Mouse (Mus musculus): ENCODE results near the gene Erp27. TPM values are rescaled to one million over a fixed set of nuclear protein-coding genes. Genes with fewer than 3 reads are reported as not detected.
"Not testable (repeated sequence)": the region's sequence is repeated elsewhere in the genome, so short reads cannot be mapped to it uniquely, and the experiment has no call there.

The Erp27 gene
- polyA plus RNA-seq, 1 experiment from 2014 or later, result 0.73 TPM

GRCm38 (mm10) chr6:136894532-136895339 is 27.2 kb downstream of the Erp27 start:
- no peak for DNase-seq (ENCODE audit: low spot score)
- Histone ChIP-seq H3K36me3 (no peaks in the 10 kb centered on the region), H3K27me3 (ENCODE audit: insufficient read depth, poor library complexity, severe bottlenecking) (no peaks in the 10 kb centered on the region), H3K4me3 (no peak overlapping the region), H3K4me1 (peaks cover 30% of the 10 kb centered on the region), H3K9me3 (no peaks in the 10 kb centered on the region), H3K27ac (peak overlapping the region; percentile 62)
- WGBS, result 55% methylated on average over 15 of the region's 15 CpGs

DNA sequence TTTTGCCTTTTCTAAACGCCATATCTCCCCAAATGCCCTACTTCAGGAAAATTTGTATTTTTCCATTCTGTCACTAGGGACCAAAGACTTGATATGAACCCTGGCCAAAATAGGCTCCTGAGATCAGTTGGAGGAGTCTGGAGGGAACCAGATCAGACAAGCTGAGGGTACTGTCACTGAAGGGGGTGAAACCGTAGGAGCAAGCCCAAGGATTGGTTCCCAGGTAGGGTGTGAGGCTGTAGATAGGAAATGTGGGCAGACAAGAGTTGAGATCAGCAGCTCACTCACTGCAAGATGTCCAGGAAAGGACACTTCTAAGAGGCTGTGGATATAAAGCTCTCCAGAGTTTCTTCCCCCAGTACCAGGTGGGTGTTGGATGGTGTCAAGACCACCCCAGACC is 30.0 kb downstream of the Erp27 start:
- no peaks in the 10 kb centered on the region for H3K36me3 ChIP-seq
- no peak for DNase-seq (ENCODE audit: low spot score)
- H3K9me3 ChIP-seq, result no peaks in the 10 kb centered on the region
- H3K27me3 ChIP-seq (ENCODE audit: insufficient read depth, poor library complexity, severe bottlenecking), result no peaks in the 10 kb centered on the region
- no peak overlapping the region for H3K27ac ChIP-seq
- no peak overlapping the region for H3K4me3 ChIP-seq
- 59% methylated on average over 2 of the region's 2 CpGs for WGBS
- peaks cover 14% of the 10 kb centered on the region; the same call in 1 of the 2 replicates for H3K4me1 ChIP-seq

DNA sequence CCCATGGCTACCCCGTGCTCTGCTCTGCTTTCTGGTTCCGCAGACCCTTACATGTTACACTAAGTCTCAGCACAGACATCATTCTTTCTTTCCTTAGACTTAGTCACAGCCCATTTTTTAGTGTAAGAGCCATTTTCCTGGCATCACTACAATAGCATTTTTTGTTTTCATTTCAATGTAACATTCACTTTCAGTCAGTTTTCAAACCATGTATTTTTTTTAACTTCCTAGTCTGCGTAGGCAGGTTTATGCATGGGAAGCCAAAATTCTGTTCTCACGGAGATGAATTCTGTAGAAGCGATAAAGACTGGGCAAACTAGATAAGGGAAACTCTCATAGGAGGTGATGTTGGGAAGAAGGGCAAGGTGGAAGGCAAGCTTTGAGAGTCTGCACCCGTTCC is 32.4 kb downstream of the Erp27 start:
- H3K27ac ChIP-seq, result no peak overlapping the region

GRCm38 (mm10) chr6:136889067-136889466 is 32.9 kb downstream of the Erp27 start:
- DNase-seq (ENCODE audit: low spot score), result no peak
- Histone ChIP-seq H3K4me3 (no peak overlapping the region), H3K4me1 (peaks cover 5% of the 10 kb centered on the region; the same call in 1 of the 2 replicates), H3K36me3 (no peaks in the 10 kb centered on the region), H3K27me3 (ENCODE audit: insufficient read depth, poor library complexity, severe bottlenecking) (no peaks in the 10 kb centered on the region), H3K9me3 (no peaks in the 10 kb centered on the region), H3K27ac (no peak overlapping the region)
- WGBS, result 85% methylated on average over 6 of the region's 6 CpGs

More for the DNA sequence above, 32.4 kb downstream of the Erp27 start:
- no peaks in the 10 kb centered on the region for H3K9me3 ChIP-seq
- H3K36me3 ChIP-seq, result no peaks in the 10 kb centered on the region
- H3K27me3 ChIP-seq (ENCODE audit: insufficient read depth, poor library complexity, severe bottlenecking), result no peaks in the 10 kb centered on the region
- 88% methylated on average over 6 of the region's 6 CpGs for WGBS
- DNase-seq (ENCODE audit: low spot score), result no peak
- H3K4me3 ChIP-seq, result no peak overlapping the region
- peaks cover 5% of the 10 kb centered on the region; the same call in 1 of the 2 replicates for H3K4me1 ChIP-seq

DNA sequence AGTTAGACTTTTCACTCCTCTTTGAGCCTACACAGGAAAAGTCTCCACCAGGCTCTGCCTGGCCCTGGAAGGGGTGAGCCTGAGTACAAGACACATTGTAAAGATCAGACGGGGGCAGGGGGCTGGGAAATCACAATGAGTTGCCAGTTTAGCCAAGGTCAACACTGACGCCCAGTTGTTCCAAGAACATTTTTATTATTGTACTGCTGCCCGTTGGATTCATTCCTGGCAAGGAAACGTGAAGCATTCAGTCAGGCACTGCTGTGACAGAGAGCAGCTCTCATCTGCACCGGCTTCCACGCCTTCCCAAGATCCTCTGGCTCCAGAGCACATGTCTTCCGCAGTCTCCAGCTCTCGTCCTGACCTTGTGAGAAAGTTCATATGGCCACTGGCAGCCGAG is 34.1 kb downstream of the Erp27 start:
- no peak for DNase-seq (ENCODE audit: low spot score)
- Histone ChIP-seq H3K27ac (peak overlapping the region; percentile 39; the same call in 1 of the 2 replicates), H3K36me3 (no peaks in the 10 kb centered on the region), H3K4me1 (peaks cover 5% of the 10 kb centered on the region; the same call in 1 of the 2 replicates), H3K27me3 (ENCODE audit: insufficient read depth, poor library complexity, severe bottlenecking) (no peaks in the 10 kb centered on the region), H3K9me3 (no peaks in the 10 kb centered on the region), H3K4me3 (no peak overlapping the region)
- WGBS, result 61% methylated on average over 9 of the region's 9 CpGs

DNA sequence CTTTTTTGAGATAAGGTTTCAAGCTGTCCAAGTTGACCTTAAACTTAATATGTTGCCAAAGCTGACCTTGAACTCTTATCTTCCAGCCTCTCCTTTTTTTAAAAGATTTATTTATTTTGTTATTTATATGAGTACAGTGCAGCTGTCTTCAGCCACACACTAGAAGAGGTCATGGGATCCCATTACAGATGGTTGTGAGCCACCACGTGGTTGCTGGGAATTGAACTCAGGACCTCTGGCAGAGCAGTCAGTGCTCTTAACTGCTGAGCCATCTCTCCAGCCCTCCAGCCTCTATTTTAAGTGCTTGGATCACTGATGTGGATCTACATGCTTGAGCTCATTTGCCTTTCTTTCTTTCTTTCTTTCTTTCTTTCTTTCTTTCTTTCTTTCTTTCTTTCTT is 37.2 kb downstream of the Erp27 start:
- not testable (repeated sequence) for H3K27ac ChIP-seq; H3K4me1 ChIP-seq; H3K27me3 ChIP-seq (ENCODE audit: insufficient read depth, poor library complexity, severe bottlenecking); DNase-seq (ENCODE audit: low spot score); H3K4me3 ChIP-seq; H3K9me3 ChIP-seq; H3K36me3 ChIP-seq
- 45% methylated on average over 1 of the region's 1 CpGs for WGBS

- Histone ChIP-seq H3K9me3 (no peaks in the 10 kb centered on the region), H3K4me3 (no peak overlapping the region), H3K36me3 (no peaks in the 10 kb centered on the region), H3K27me3 (ENCODE audit: insufficient read depth, poor library complexity, severe bottlenecking) (no peaks in the 10 kb centered on the region), H3K27ac (no peak overlapping the region), H3K4me1 (peaks cover 10% of the 10 kb centered on the region; the same call in 1 of the 2 replicates)
- DNase-seq (ENCODE audit: low spot score), result no peak
- 96% methylated on average over 6 of the region's 6 CpGs for WGBS
Measured at GRCm38 (mm10) chr6:136883961-136884360, 38.0 kb downstream of the Erp27 start.

- H3K36me3 ChIP-seq, result no peaks in the 10 kb centered on the region
Measured at GRCm38 (mm10) chr6:136883431-136883915, 38.5 kb downstream of the Erp27 start.

DNA sequence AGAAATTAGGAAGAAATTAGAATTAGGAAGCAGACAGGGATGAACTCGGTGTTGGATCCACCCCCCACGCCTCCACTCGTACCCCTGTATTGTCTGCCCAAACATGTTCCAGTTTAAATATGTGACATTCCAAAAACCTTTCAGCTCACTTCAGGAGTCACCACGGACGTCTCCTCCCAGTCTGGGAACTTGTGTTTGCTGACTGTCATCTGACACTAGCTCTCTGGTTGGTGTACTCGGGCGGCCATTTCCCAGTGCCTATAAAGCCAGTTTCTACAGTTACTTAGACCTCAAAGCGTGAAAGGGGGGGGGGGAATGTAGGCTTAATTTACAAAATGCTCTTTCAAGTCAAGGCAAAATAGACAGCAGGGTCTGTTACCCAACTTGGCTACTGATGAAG is 40.3 kb downstream of the Erp27 start:
- DNase-seq (ENCODE audit: low spot score), result no peak

More at GRCm38 (mm10) chr6:136883431-136883915, 38.5 kb downstream of the Erp27 start:
- H3K4me1 ChIP-seq, result peaks cover 10% of the 10 kb centered on the region; the same call in 1 of the 2 replicates
- H3K27ac ChIP-seq, result no peak overlapping the region
- no peaks in the 10 kb centered on the region for H3K27me3 ChIP-seq (ENCODE audit: insufficient read depth, poor library complexity, severe bottlenecking)
- H3K4me3 ChIP-seq, result no peak overlapping the region
- H3K9me3 ChIP-seq, result no peaks in the 10 kb centered on the region
- 76% methylated on average over 3 of the region's 3 CpGs for WGBS
- no peak for DNase-seq (ENCODE audit: low spot score)

GRCm38 (mm10) chr6:136875670-136876069 is 46.3 kb downstream of the Erp27 start, which contains the start of gene Mgp:
Gene Mgp, minus strand, starts transcription at chr6:136875823.
- H3K4me1 ChIP-seq, result peaks cover 16% of the 10 kb centered on the region
- H3K27ac ChIP-seq, result peak within 1 kb of the TSS; percentile 70
- WGBS, result 36% methylated on average over 9 of the region's 9 CpGs
- no peaks in the 10 kb centered on the region for H3K27me3 ChIP-seq (ENCODE audit: insufficient read depth, poor library complexity, severe bottlenecking)
- no peak for DNase-seq (ENCODE audit: low spot score)
- peak within 1 kb of the TSS; percentile 16; the same call in 1 of the 2 replicates for H3K4me3 ChIP-seq
- no peaks in the 10 kb centered on the region for H3K36me3 ChIP-seq
- no peaks in the 10 kb centered on the region for H3K9me3 ChIP-seq

More for the DNA sequence above, 40.3 kb downstream of the Erp27 start:
- H3K4me1 ChIP-seq, result 0 out of 2 replicates have a peak, but pooled peaks cover 5% of the 10 kb centered on the region
- WGBS, result 63% methylated on average over 8 of the region's 8 CpGs
- no peaks in the 10 kb centered on the region for H3K27me3 ChIP-seq (ENCODE audit: insufficient read depth, poor library complexity, severe bottlenecking)
- H3K36me3 ChIP-seq, result no peaks in the 10 kb centered on the region
- no peak overlapping the region for H3K4me3 ChIP-seq
- H3K9me3 ChIP-seq, result no peaks in the 10 kb centered on the region
- H3K27ac ChIP-seq, result no peak overlapping the region

DNA sequence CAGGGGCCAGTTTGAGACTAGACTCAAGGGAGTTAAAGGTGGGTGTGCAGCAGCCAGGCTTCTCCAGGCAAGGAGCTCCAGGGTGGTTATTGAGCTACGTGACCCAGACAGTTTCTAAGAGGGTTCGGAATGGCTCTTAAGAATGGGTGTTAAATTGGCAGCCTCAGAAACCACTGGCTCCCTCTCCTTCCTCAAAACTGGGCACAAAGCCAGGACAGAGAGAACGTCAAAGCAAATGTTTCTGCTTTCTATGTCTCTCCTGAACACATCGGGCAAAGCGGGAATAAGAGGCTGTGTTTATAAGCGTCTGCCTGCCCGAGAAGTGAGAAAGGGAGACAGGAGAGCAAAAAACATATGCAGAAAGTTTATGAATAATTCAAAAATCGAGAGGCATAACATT is 47.4 kb downstream of the Erp27 start:
- no peaks in the 10 kb centered on the region for H3K27me3 ChIP-seq (ENCODE audit: insufficient read depth, poor library complexity, severe bottlenecking)
- no peak for DNase-seq (ENCODE audit: low spot score)
- 69% methylated on average over 8 of the region's 8 CpGs for WGBS
- H3K4me1 ChIP-seq, result peaks cover 16% of the 10 kb centered on the region
- no peak overlapping the region for H3K27ac ChIP-seq
- H3K9me3 ChIP-seq, result no peaks in the 10 kb centered on the region
- H3K4me3 ChIP-seq, result no peak overlapping the region
- no peaks in the 10 kb centered on the region for H3K36me3 ChIP-seq

GRCm38 (mm10) chr6:136868921-136869320 is 53.1 kb downstream of the Erp27 start:
- DNase-seq (ENCODE audit: low spot score), result no peak

DNA sequence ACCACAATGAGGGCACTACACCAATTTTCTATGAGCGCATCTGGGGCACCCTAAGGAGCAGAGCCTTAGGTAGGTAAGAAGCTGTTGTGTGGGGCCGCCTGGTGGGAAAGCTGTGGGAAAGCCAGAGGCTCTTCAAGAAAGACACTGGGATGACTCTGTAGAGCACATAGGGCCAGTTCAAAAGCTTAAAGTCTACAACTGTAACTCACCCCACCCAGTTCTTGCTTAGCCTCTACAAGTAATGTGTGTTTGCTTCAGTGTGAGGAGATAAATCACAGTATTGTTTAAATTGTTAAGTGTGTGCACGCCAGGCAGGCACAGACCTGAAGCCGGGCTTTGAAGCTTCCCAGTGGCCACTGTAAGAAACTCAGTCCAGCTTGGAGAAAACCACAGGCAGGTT is 55.8 kb downstream of the Erp27 start:
- WGBS, result 84% methylated on average over 4 of the region's 4 CpGs
- no peak for DNase-seq (ENCODE audit: low spot score)
- no peak overlapping the region for H3K4me3 ChIP-seq
- no peaks in the 10 kb centered on the region; the same call in 1 of the 2 replicates for H3K4me1 ChIP-seq
- H3K27ac ChIP-seq, result 0 out of 2 replicates have a peak overlapping the region, but pooled peaks have one; percentile 19
- no peaks in the 10 kb centered on the region for H3K9me3 ChIP-seq
- H3K36me3 ChIP-seq, result no peaks in the 10 kb centered on the region
- H3K27me3 ChIP-seq (ENCODE audit: insufficient read depth, poor library complexity, severe bottlenecking), result no peaks in the 10 kb centered on the region

More at GRCm38 (mm10) chr6:136868921-136869320, 53.1 kb downstream of the Erp27 start:
- Histone ChIP-seq H3K27me3 (ENCODE audit: insufficient read depth, poor library complexity, severe bottlenecking) (no peaks in the 10 kb centered on the region), H3K36me3 (no peaks in the 10 kb centered on the region), H3K4me1 (peaks cover 2% of the 10 kb centered on the region; the same call in 1 of the 2 replicates), H3K4me3 (no peak overlapping the region), H3K9me3 (no peaks in the 10 kb centered on the region), H3K27ac (no peak overlapping the region)
- WGBS, result 83% methylated on average over 5 of the region's 5 CpGs
